Mouse (Mus musculus) embryonic facial prominence, embryonic 15.5 days (tissue): ENCODE results near the gene Kif6. TPM values are rescaled to one million over a fixed set of nuclear protein-coding genes. Genes with fewer than 3 reads are reported as not detected.
A peak's percentile ranks its signal among the peaks of the same experiment; 100 is the strongest.

Source experiments
- ATAC-seq: fragments of 200-750 bp; cut with Nextera tagmentation; 2 replicates; pipeline ENCODE4 v1.8.0; 2017; ENCODE audit warnings: low read depth, moderate TSS enrichment; ENCODE audit not compliant: insufficient number of reproducible peaks, low FRiP score, low TSS enrichment
- H3K27ac ChIP-seq: fragments of 300-500 bp; sonication (generic); replicated peaks from 2 replicates; pipeline ENCODE4 v1.5.1; 2015; ENCODE audit warnings: mild to moderate bottlenecking, inconsistent platforms
- H3K27me3 ChIP-seq: fragments of 300-500 bp; sonication (generic); 2 replicates; pipeline ENCODE4 v1.6.1; 2015; ENCODE audit warnings: inconsistent platforms
- H3K36me3 ChIP-seq: fragments of 300-500 bp; sonication (generic); 2 replicates; pipeline ENCODE4 v1.6.1; 2015; ENCODE audit warnings: mild to moderate bottlenecking, inconsistent platforms
- H3K4me1 ChIP-seq: fragments of 300-500 bp; sonication (generic); 2 replicates; pipeline ENCODE4 v1.6.1; 2015; ENCODE audit warnings: inconsistent platforms
- H3K4me2 ChIP-seq: fragments of 300-500 bp; sonication (generic); replicated peaks from 2 replicates; pipeline ENCODE4 v1.6.1; 2015; ENCODE audit warnings: mild to moderate bottlenecking, inconsistent platforms
- H3K4me3 ChIP-seq: fragments of 300-500 bp; sonication (generic); replicated peaks from 2 replicates; pipeline ENCODE4 v1.5.1; 2015; ENCODE audit warnings: mild to moderate bottlenecking, inconsistent platforms
- H3K9ac ChIP-seq: fragments of 300-500 bp; sonication (generic); 2 replicates; pipeline ENCODE4 v1.6.1; 2015; ENCODE audit warnings: inconsistent platforms
- H3K9me3 ChIP-seq: fragments of 300-500 bp; sonication (generic); replicated peaks from 2 replicates; pipeline ENCODE4 v1.6.1; 2016; ENCODE audit warnings: inconsistent platforms
- WGBS: fragments of 180-500 bp; shearing (Covaris S2); methylation state at CpG from one replicate; pipeline ENCODE4 v1.1.7; 2015; 5-methylcytosine and 5-hydroxymethylcytosine counted together
- polyA plus RNA-seq: library from polyadenylated mRNA; unstranded; fragments of >200 nt; fragmentation: Nextera tagmentation; extraction: Ambion mirVana; gene quantifications from 2 replicates; pipeline ENCODE4 v1.2.1, GENCODE M21; 2015

Kif6 gene
- polyA plus RNA-seq, 1 experiment from 2014 or later, result 3.9 TPM

DNA sequence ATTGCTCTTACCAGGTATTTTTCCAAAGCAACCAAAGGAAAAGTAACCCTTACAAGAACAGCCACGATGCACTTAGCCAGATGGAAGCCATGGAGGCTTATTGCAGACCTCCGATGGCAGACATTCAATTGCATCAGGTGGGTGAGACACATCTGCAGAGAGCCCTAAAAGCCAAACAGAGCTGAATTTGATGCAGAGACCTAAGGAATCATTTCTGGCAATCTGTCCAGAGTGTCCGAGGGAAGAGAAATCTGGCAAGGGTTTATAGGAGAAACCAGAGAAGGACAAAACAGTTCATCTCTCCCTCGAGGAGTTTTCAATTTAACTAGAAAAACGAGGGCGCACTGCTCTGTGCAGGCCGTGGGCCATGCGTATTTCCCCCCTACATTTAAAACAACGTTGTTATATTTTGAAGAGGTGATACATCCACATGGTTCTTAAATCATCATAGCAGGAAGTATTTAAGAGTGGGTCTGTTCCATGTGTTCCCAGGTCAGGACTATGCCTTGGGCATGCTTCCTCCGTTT lies 177.3 kb downstream of the Kif6 start:
- Histone ChIP-seq H3K27me3 (no peaks in the 10 kb centered on the region), H3K4me3 (no peak overlapping the region), H3K36me3 (no peaks in the 10 kb centered on the region), H3K27ac (no peak overlapping the region), H3K9ac (no peak overlapping the region), H3K4me1 (no peaks in the 10 kb centered on the region), H3K4me2 (no peak overlapping the region), H3K9me3 (no peaks in the 10 kb centered on the region)
- WGBS, result 65% methylated on average over 10 of the region's 10 CpGs
- no peak for ATAC-seq

DNA sequence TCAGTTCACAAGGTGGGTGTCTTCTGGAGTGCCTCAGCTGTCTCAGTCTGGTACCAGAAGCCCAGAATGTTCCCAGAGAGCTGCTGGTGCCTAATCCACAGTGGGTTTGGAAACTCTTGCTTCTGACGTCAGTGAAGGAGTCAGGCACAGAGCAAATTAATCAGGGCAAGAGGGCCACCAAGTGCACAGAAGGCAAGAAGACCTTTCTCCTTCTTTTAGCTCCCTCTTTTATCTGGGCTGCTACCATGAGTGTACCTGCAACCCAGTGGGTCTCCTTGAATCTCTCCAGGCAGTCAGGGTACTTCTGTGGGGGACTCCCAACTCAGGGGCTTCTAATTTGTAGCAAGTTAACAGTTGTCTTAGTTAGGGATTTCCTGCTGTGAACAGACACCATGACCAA lies 178.0 kb downstream of the Kif6 start:
- H3K4me1 ChIP-seq, result no peaks in the 10 kb centered on the region
- 75% methylated on average over 1 of the region's 1 CpGs for WGBS
- no peak overlapping the region for H3K27ac ChIP-seq
- no peak for ATAC-seq
- no peaks in the 10 kb centered on the region for H3K9me3 ChIP-seq
- no peak overlapping the region for H3K4me3 ChIP-seq
- no peaks in the 10 kb centered on the region for H3K36me3 ChIP-seq
- no peaks in the 10 kb centered on the region for H3K27me3 ChIP-seq
- H3K9ac ChIP-seq, result no peak overlapping the region
- H3K4me2 ChIP-seq, result no peak overlapping the region

DNA sequence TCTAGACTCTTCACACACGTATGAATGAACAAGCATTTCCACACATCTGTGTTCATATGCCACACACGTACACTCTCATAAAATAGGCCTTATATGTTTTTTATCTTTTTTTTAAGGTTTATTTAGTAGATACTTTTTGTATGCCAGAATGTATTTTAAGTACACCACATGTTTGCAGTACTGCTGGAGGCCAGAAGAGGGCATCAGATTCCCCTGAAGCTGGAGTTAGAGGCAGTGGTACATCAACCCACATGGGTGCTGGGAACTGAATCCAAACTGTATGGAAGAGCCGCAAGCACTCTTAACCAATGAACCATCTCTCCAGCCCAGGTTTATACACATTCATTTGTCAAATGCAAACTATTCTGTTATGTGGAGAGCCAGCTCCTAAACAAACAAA lies 179.0 kb downstream of the Kif6 start:
- Histone ChIP-seq H3K9ac (no peak overlapping the region), H3K27me3 (no peaks in the 10 kb centered on the region), H3K9me3 (no peaks in the 10 kb centered on the region), H3K4me1 (no peaks in the 10 kb centered on the region), H3K4me3 (no peak overlapping the region), H3K36me3 (no peaks in the 10 kb centered on the region), H3K27ac (no peak overlapping the region), H3K4me2 (no peak overlapping the region)
- no peak for ATAC-seq
- whole genome bisulfite sequencing, result 91% methylated on average over 3 of the region's 3 CpGs

- Histone ChIP-seq H3K9me3 (no peaks in the 10 kb centered on the region), H3K4me2 (no peak overlapping the region), H3K27me3 (no peaks in the 10 kb centered on the region), H3K9ac (no peak overlapping the region), H3K27ac (no peak overlapping the region), H3K4me3 (no peak overlapping the region), H3K4me1 (no peaks in the 10 kb centered on the region), H3K36me3 (no peaks in the 10 kb centered on the region)
- WGBS, result 79% methylated on average over 3 of the region's 3 CpGs
- no peak for ATAC-seq
These were observed 180.3 kb downstream of the Kif6 start for GRCm38 (mm10) chr17:49795241-49795640.

GRCm38 (mm10) chr17:49796116-49796515 lies 181.2 kb downstream of the Kif6 start:
- H3K4me1 ChIP-seq, result no peaks in the 10 kb centered on the region
- no peak overlapping the region for H3K9ac ChIP-seq
- ATAC-seq, result no peak
- 87% methylated on average over 3 of the region's 3 CpGs for WGBS
- H3K27ac ChIP-seq, result no peak overlapping the region
- no peaks in the 10 kb centered on the region for H3K27me3 ChIP-seq
- H3K4me2 ChIP-seq, result no peak overlapping the region
- H3K36me3 ChIP-seq, result no peaks in the 10 kb centered on the region
- no peaks in the 10 kb centered on the region for H3K9me3 ChIP-seq
- no peak overlapping the region for H3K4me3 ChIP-seq

- Histone ChIP-seq H3K27me3 (no peaks in the 10 kb centered on the region), H3K9me3 (no peaks in the 10 kb centered on the region), H3K9ac (no peak overlapping the region), H3K4me2 (no peak overlapping the region), H3K36me3 (no peaks in the 10 kb centered on the region), H3K4me3 (no peak overlapping the region), H3K4me1 (no peaks in the 10 kb centered on the region), H3K27ac (no peak overlapping the region)
- ATAC-seq, result no peak
- WGBS, result 71% methylated on average over 5 of the region's 5 CpGs
These were observed 184.2 kb downstream of the Kif6 start for GRCm38 (mm10) chr17:49799168-49799567.

DNA sequence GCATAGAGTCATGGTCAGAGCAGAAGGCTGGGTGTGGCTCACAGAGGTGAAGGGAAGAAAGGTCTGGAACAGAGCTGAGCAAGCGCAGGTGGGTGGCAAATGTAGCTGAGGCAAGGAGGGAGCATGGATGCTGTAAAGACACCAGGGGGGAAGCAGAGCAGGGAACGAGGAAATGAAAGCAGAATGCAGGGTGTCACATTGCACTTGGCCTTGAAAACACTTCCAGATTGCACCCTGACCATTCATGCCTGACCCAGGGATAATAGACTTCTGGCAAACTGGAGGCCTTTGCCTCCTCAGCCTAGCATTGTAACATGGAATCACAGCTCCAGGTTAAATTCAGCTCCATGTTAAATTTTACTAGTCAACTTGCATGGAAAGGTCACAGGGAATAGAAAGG lies 185.2 kb downstream of the Kif6 start:
- Histone ChIP-seq H3K4me2 (no peak overlapping the region), H3K4me3 (no peak overlapping the region), H3K27me3 (no peaks in the 10 kb centered on the region), H3K27ac (no peak overlapping the region), H3K9ac (no peak overlapping the region), H3K4me1 (no peaks in the 10 kb centered on the region), H3K9me3 (no peaks in the 10 kb centered on the region), H3K36me3 (no peaks in the 10 kb centered on the region)
- 40% methylated on average over 2 of the region's 2 CpGs for WGBS
- ATAC-seq, result 0 out of 2 replicates have a peak, but pooled peaks have one; percentile 11

DNA sequence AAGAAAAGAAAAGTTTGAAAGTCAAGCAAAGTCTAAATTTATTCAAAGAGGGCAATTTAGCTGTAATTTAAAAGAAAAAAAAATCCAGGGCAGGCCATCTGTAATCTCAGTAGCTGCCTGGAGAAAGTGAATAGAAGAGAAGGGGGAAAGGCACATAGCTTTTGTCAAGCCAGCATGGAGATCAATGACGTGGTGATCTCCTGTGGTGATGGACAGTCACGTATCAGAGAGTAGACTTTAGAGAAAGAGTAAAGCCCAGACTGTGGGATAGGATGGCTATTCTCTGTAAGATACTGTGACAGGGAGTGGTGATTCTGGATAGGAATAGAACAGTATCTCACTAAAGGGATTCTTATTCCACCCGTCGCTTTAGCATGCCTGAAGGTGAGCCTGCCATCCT lies 192.5 kb downstream of the Kif6 start:
- WGBS, result 86% methylated on average over 4 of the region's 4 CpGs
- H3K4me3 ChIP-seq, result no peak overlapping the region
- no peaks in the 10 kb centered on the region for H3K36me3 ChIP-seq
- ATAC-seq, result no peak
- no peaks in the 10 kb centered on the region; the same call in 1 of the 2 replicates for H3K4me1 ChIP-seq
- H3K4me2 ChIP-seq, result no peak overlapping the region
- H3K9me3 ChIP-seq, result no peaks in the 10 kb centered on the region
- H3K9ac ChIP-seq, result no peak overlapping the region
- no peaks in the 10 kb centered on the region for H3K27me3 ChIP-seq
- no peak overlapping the region for H3K27ac ChIP-seq

DNA sequence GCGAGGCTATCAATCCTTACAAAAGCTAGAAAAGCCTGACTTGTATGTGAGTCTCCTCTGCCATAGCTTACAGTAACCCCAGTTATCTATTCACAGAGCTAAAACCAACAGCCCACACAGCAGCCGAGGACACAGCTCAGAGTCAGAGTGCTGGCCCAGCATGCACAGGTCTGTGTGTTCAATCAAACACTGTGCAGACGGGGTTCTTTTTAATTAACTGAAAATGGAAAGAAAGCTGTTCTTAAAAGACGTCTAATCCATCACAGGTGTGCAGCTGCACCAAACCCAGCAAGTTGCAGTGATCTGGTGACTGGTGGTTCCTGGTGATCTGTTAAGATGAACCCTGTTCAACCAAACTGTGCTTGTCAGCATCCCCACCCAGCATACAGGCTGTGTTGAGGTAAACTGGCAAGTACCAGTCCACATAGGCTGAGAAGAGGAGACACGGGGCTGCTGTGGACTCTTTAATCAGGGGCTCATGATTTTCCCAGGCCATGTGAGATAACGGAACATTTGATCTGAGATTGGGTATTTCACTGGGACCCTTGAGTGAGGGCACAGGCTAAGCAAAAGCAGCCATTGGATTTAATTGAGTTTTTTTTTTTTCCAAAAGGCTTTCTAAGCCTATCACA lies 193.9 kb downstream of the Kif6 start:
- Histone ChIP-seq H3K4me2 (no peak overlapping the region), H3K27ac (no peak overlapping the region), H3K4me1 (no peaks in the 10 kb centered on the region; the same call in 1 of the 2 replicates), H3K4me3 (no peak overlapping the region), H3K27me3 (no peaks in the 10 kb centered on the region), H3K36me3 (no peaks in the 10 kb centered on the region), H3K9me3 (no peaks in the 10 kb centered on the region), H3K9ac (no peak overlapping the region)
- WGBS, result 31% methylated on average over 6 of the region's 6 CpGs
- ATAC-seq, result no peak

DNA sequence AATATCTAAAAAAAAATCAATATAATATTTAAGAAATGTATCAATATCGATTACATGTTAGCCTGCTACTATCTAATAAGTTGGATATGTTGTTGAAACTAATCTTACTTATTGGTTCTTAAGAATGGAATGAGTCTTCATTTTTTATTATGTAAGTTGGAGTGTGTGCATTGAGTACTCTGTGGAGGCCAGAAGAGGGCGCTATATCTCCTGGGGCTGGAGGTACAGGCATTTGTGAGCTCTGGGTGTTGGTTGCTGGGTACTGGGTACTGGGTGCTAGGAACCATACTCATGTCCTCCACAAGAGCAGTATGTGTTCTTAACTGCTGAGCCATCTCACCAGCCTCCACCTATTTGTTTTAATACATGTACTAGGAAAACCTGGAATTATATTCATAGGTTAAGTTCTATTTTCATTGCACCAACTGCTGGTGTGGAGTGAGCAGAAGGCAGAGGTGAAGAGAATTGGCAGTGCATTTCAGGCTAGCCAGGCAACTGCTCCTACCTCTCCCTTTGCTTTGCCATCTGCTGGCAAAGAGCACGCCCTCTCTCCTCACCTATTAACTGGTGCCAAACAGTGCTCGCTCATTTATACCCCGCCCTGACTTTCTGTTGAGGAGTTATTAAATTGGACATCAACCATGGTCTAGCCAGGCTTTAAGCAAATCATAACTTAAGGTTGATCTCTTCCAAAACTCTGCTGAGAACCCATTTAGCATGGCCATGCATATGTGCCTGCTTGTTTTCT lies 199.1 kb downstream of the Kif6 start:
- WGBS, result 86% methylated on average over 5 of the region's 5 CpGs
- no peak overlapping the region for H3K27ac ChIP-seq
- H3K4me2 ChIP-seq, result no peak overlapping the region
- H3K36me3 ChIP-seq, result no peaks in the 10 kb centered on the region
- no peak for ATAC-seq
- no peak overlapping the region for H3K9ac ChIP-seq
- H3K4me1 ChIP-seq, result peaks cover 13% of the 10 kb centered on the region
- H3K9me3 ChIP-seq, result no peaks in the 10 kb centered on the region
- H3K4me3 ChIP-seq, result no peak overlapping the region
- H3K27me3 ChIP-seq, result no peaks in the 10 kb centered on the region

DNA sequence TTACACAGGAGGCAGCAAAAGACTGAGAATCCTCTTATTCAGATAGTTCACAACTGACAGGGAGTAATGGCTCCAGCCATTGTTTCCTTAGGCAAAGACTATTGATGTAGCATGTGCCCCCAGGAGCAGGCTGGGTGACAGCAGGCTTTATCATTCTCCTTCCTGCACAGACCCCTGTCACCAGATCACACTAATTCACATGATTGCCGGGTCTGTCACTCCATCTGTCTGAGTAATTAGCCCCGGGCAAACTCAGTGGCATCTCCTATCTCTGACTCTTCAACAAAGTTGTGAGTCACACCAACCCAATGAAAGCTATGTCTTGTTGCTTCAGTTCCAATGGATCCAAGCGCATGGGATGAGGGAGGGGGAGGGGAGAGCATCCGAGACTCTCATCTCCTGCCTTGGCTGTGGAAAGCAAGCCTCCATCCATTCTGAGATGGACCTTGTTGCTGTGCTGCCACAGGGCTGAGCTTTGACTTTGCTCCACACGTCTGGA lies 201.2 kb downstream of the Kif6 start:
- Histone ChIP-seq H3K9ac (no peak overlapping the region), H3K27me3 (no peaks in the 10 kb centered on the region), H3K4me2 (no peak overlapping the region), H3K4me1 (peaks cover 13% of the 10 kb centered on the region), H3K4me3 (no peak overlapping the region), H3K36me3 (no peaks in the 10 kb centered on the region), H3K9me3 (no peaks in the 10 kb centered on the region), H3K27ac (no peak overlapping the region)
- no peak for ATAC-seq
- 6% methylated on average over 5 of the region's 5 CpGs for WGBS
